Mouse (Mus musculus) ovary, postnatal 14 days (tissue): ENCODE measurements around the gene Angptl1.

ENCODE experiments used
- DNase-seq: peaks from one replicate; pipeline ENCODE4 v3.0.0; 2022; ENCODE audit warnings: low spot score

Gene Angptl1

GRCm38 (mm10) chr1:156870616-156871015 is 32.3 kb downstream of the Angptl1 start:
- DNase-seq, result no peak

DNA sequence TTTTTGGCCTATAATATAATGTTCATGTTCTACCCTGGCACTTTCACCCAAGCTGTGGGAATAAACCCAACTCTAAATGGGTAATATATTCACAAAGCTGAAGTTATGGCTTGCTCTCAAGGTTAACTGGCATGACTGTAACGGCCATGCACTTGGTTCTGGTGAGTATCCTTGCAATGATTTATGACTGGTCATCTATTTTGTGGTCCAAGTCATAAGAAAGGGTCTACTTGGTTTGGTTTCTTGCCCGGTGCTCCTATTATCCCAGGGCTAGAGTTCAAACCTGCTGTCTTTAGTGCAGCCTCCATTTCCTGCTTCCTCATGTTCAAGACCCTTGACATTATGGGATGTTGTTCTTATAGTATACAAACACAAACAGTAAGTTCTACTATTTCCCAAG is 46.4 kb downstream of the Angptl1 start:
- DNase-seq, result no peak

DNA sequence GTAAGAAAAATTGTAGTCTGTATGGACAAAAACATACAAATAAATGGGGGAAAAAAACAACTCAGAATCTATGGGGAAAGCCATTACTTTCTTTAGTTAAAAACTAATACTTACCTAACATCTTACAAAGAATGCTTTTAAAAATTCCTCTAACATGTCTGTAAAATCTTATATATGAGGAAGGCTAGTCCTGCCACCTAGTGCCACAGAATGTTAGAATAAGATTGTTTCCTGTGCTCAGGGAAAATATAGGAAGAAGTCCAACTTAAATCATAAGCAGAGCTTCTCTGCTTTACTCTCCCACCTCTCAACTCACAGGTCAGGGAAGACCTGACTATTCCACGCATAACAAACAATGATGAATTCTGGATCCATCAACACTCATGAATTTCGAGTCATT is 47.5 kb downstream of the Angptl1 start:
- no peak for DNase-seq

GRCm38 (mm10) chr1:156888830-156889229 is 50.5 kb downstream of the Angptl1 start:
- no peak for DNase-seq

- no peak for DNase-seq
These were observed 53.2 kb downstream of the Angptl1 start for GRCm38 (mm10) chr1:156891561-156891960.

- no peak for DNase-seq
These were observed 63.3 kb downstream of the Angptl1 start for GRCm38 (mm10) chr1:156901689-156902088.

DNA sequence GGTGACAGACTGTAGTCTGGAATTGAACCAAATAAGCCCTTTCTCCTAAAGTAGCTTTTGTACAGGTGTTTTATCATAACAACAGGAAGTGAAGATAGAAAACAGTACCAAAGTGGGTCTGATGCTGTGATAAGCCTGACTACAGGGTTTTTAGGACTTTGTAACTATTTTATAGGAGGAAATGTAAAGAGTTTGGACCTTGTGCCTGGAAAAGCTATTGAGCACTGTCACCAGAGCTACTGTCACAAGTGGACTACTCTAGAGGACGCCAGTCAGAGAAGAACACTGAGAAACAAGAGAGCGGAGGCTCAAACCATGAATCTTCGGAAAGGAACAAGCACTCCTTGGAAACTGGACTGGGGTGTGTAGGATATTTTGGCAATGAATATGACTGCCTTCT is 65.5 kb downstream of the Angptl1 start:
- DNase-seq, result no peak

DNA sequence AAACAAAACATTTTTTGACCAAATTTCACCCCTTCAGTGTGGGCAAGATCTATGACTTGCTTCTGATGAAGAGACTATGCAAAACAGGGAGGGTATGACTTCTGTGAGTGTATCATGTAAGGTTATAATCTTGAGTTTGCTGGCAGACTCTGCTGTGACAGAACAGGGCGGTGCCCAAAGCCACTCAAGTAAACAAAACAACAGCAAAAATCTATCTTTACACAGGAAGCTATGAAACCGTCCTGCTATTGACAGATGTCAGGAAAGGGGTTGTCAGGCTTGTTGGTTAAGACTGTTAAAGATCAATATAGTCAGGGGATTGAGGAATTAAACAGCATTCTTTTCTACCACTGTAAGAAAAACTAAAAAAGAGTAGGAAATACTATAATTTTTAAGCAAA is 67.3 kb downstream of the Angptl1 start:
- no peak for DNase-seq

GRCm38 (mm10) chr1:156909265-156909664 is 70.9 kb downstream of the Angptl1 start:
- DNase-seq, result no peak

DNA sequence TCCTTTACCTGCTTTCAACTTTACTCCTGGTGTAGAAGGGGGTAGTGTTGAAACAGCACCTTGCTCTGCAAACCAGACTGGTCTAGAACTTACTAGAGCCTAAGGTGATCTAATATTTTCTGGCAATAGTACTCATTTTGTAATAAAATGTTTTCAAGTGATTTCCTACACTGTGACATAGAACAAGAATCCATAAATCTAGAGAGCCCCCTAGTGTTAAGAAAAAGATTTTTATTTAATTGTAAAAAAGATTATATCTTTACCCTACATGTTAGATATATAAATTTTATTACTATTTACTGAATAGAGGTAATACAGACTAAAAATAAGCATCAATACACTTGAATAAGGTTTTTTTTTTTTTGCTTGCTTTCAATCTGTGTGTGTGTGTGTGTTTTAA is 71.5 kb downstream of the Angptl1 start:
- DNase-seq, result no peak
